Mouse (Mus musculus) mesoderm, embryonic 11.5 days (tissue): Measurements from ENCODE around the gene Tmem212.

ENCODE experiments used
- DNase-seq: peaks from one replicate; pipeline ENCODE4 v3.0.0-alpha.2; 2012; ENCODE audit warnings: low read depth, low spot score

The Tmem212 gene

GRCm38 (mm10) chr3:27899012-27899726 is 3.0 kb upstream of the Tmem212 start:
- peak; percentile 18 for DNase-seq

DNA sequence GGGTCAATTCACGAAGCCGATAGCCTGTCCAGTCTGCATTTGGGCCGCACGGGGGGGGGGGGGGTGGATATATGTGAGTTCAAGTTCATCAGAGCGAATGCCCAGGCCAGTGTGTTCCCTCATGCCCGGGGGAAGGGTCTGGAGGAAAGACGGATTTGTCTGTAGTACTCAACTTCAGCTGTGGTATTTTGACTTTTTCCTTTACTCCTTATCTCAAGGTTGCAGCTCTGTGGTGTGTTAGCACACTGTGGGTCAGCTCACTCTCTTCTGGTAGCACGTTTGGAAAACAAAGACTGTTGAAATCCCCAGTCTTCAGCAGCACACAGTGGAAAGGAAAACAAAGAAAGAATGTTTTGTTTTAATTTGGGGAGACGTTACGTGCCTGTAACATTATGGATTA is 2.0 kb upstream of the Tmem212 start:
- DNase-seq, result no peak

DNA sequence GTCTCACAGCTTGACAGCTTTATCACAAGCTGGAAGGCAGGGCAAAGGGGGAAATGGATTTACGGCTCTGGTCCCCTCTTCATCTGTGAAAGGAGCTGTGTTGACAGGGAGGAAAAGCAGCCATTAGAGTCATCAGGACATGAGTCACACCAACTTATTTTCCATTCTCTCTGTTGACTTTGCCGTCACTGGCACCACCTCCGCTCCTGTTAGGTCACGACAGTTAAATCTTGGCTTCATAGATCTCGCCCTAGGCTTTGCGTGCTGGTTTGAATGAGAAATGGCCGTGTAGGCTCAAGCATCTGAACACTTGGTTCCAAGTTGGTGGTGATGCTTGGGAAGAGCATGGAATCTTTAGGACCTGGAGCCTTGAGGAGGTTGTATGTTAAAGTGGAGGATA is 9.6 kb downstream of the Tmem212 start:
- DNase-seq, result peak; percentile 30

DNA sequence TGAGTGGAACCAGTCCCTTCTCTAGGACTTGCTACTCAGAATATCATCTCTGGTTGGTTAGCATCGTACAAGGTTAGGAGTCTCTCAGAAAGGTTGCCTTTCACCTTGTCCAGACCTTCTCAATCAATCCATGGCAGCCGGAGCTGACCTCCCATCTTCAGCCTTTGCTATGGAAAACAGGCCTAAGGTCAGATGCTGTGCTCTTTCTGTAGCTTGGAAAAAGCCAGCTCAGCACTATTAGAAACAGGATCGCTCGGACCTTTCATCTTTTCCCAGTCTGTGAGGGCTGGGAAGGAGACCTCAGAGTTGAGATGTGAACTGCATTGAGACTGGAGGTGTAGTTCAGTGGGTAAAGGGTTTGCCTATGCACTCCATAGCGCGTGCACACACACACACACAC is 10.6 kb downstream of the Tmem212 start:
- no peak for DNase-seq

GRCm38 (mm10) chr3:27881897-27882835 is 14.0 kb downstream of the Tmem212 start:
- DNase-seq, result no peak

GRCm38 (mm10) chr3:27878854-27879610 is 17.1 kb downstream of the Tmem212 start:
- no peak for DNase-seq

DNA sequence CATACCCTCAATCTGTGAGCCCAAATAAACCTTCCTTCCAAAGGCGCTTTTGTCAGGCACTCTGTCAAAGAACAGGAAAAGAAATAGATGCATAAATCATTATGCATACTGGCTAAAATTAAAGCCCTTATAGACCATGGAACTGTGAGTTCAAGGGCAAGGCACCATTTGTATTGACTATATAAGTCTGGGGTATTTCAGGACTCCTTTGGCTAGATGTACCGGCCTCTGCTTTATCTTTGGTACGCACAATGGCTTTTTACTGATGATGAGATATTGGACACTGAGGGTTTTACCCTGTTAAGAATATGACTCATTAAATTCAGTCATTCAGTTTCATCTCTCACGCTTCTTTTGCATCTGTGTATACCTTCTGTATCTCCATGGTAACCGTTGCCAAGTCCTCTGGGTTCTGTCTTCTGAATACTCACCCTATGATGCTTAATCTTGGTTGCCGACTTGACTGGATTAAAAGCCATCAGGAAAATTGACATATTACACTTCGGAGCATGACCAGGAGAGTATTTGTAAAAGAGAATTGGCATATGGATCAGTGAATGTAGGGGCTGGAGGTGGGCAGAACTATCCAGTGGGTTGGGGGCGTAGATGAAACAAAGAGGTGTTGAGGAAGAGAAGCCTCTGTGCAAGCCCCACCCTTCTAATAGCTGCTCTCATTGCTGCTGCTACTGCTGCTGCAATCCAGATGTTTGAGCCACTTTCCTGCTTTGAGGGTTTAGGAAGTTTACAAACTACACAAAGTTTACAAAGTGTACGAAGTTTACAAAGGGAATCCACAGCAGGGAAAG is 22.7 kb downstream of the Tmem212 start:
- no peak for DNase-seq

DNA sequence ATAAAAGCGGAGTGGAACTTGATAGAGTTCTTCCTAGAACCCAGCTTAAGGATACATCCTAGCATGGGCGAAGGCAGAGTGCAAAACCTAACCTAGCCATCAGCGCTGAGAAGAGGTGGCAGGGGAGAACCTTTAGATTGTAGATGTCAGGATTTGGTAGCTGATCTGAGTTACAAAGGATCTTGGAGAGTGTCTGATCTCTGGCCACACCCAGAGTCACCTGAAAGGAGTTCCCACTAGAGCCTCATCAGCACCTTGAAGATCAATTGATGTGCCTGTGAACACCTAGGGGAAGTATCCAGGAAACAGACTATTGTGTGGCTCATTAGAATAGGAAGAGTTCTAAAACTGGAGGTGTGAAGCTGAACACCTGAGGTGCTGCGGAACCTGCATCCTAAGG is 23.7 kb downstream of the Tmem212 start:
- DNase-seq, result no peak

GRCm38 (mm10) chr3:27871891-27872290 is 24.3 kb downstream of the Tmem212 start:
- no peak for DNase-seq

- no peak for DNase-seq
Observed at GRCm38 (mm10) chr3:27871371-27871770, 24.8 kb downstream of the Tmem212 start.

- no peak for DNase-seq
Observed at GRCm38 (mm10) chr3:27868681-27869080, 27.5 kb downstream of the Tmem212 start.

DNA sequence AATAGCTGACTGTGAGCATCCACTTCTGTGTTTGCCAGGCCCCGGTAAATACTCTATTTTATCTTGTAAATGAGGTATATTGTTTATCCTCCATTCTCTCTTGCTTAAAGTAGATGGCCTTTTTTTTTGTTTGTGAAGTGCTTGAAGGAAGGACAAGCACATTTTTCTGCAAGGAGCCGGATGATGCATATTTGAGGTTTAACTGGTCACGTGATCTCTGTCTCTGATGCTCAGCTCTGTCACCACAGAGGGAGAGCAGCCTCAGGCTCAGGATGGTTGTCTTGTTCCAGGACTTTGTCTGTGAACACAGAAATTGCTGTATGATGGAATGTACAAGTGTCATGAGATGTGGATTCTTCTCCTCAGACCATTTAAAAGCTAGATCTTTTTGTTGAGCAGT is 28.4 kb downstream of the Tmem212 start:
- DNase-seq, result no peak

DNA sequence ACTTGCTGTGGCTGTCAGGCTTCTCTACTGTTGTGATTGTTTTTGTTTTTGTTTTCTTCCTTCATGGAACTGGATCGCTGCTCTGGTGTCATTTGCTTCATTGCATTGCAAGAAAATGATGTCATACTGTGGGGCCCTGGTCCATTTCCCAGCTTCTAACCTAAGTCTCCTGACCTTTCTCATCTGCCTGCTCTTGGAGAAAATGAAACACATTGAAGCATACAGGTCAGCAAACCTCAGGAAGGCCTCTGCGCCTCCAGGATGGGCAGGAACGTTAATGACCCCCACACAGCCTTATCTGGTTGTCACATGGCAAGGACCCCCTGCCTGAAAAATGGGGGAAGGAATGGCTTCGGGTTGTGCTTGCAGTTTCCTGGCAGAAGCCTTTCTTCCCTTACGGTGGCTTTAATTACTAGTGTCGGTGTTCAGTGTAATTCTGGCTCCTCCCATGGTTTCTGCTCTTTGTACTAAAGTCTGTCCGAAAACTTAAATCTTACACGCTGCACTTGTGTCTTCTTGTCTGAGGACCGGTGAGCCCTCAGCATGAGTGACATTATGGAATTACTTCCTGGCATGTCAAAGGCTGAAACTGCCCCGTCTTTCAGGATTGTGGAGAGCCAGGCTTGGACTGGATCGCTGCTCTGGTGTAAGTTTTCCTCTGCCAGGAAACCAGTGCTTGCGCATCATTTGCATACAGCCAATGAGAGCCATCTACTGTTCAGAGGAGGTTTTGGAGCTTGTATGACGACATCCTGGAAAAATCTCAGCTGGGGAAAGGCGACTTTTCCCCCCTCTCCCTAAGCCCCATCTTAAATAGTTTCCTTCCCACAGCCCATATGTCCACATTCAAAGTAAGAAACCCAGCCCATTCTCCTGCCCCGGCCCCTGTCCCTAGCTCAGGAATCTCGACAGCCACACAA is 33.1 kb downstream of the Tmem212 start:
- DNase-seq, result peak; percentile 90

- no peak for DNase-seq
Observed at GRCm38 (mm10) chr3:27861601-27862000, 34.6 kb downstream of the Tmem212 start.

GRCm38 (mm10) chr3:27861086-27861485 is 35.1 kb downstream of the Tmem212 start:
- DNase-seq, result no peak

- DNase-seq, result peak; percentile 70
Observed at GRCm38 (mm10) chr3:27859161-27859561, 37.0 kb downstream of the Tmem212 start.

DNA sequence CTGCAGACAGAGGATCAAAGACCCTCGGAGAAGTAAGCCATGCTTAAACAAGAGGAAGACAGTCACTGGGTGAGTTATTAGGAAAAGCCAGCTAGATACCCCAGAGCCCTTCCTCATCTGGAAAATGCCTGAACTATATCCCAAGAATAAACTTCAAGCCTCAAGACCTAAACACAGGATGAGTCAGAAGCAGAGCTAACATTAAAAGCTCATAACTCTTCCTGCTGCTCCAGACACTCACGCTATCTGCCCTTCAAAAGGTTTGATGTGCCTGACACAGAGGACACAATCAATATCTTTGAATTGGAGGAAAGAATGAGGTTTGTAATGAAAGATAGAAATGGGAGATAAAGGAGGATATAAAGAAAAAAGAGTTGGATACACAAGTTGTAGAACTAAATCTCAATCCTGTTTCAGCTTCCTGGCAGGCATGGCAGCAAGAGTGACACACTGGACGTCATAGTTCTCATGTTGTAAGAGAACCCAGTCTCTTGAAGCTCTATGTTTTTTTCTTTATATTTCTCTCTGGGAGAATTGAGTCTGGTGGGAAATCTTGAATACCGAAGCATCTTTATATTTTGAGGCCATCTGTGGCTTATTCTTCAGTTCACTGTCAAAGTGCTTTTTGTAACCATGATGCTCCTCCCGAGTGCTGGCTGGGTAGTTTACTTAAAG is 37.6 kb downstream of the Tmem212 start:
- no peak for DNase-seq

GRCm38 (mm10) chr3:27856288-27856687 is 39.9 kb downstream of the Tmem212 start:
- DNase-seq, result no peak

DNA sequence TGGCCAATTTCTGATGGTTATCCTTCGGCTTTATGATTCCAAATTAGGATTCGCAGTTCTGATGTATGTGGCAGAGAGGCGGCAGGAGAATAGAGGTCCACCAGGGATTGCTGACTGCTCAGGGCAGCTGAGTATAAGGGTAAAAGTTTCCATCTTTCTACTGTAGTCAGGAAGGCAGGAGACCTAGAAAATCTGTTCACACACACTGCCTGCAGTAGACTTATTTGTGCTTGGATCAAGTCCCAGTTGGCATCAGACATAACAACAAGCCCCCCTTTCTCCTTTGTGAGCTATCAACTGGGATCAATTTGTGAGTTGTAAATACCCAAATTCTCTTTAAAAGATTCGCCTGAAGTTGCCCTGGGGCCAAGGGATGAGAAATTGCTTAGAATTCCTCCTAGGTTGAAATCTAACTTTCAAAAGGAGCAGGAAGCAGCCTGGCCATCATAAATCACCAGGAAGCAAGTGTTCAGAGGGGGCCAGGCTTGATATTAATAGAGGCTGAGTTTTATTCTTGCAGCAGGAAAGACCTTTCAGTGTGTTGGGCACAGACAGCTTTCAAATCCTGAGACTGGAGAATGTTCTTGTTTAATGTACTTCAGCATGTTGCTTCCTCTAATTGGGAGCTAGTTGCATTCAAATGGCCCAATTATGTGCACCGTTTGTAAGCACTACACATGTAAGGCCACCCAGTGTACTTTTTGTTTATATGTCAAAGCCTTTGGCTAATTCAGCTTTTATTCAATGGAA is 41.6 kb downstream of the Tmem212 start:
- DNase-seq, result peak; percentile 33
